Mouse (Mus musculus) heart, postnatal 0 days (tissue): ENCODE data around the gene Tm9sf2. TPM values are rescaled to one million over a fixed set of nuclear protein-coding genes. Genes with fewer than 3 reads are reported as not detected.
"Not testable (repeated sequence)": the region's sequence is repeated elsewhere in the genome, so short reads cannot be mapped to it uniquely, and the experiment has no call there.

Source experiments
- ATAC-seq: fragments of 200-750 bp; cut with Nextera tagmentation; 2 replicates; pipeline ENCODE4 v1.8.0; 2017; ENCODE audit warnings: low read depth, moderate number of reproducible peaks, moderate library complexity; ENCODE audit not compliant: insufficient read depth
- DNase-seq: peaks from one replicate; pipeline ENCODE4 v3.0.0-alpha.2; 2016; ENCODE audit warnings: low spot score
- H3K27ac ChIP-seq: fragments of 300-500 bp; sonication (generic); 2 replicates; pipeline ENCODE4 v1.5.1; 2014; ENCODE audit warnings: low read depth, mild to moderate bottlenecking
- H3K27me3 ChIP-seq: fragments of 300-500 bp; sonication (generic); 2 replicates; pipeline ENCODE4 v1.6.1; 2014; ENCODE audit warnings: low read length, mixed read lengths; ENCODE audit not compliant: control insufficient read depth, insufficient read depth
- H3K36me3 ChIP-seq: fragments of 300-500 bp; sonication (generic); replicated peaks from 2 replicates; pipeline ENCODE4 v1.6.1; 2014; ENCODE audit warnings: low read length, mixed read lengths; ENCODE audit not compliant: control insufficient read depth, insufficient read depth
- H3K4me1 ChIP-seq: fragments of 300-500 bp; sonication (generic); 2 replicates; pipeline ENCODE4 v1.6.1; 2014; ENCODE audit warnings: antibody characterized with exemption; ENCODE audit not compliant: control insufficient read depth, insufficient read depth
- H3K4me2 ChIP-seq: fragments of 300-500 bp; sonication (generic); 2 replicates; pipeline ENCODE4 v1.6.1; 2014; ENCODE audit warnings: low read depth, mild to moderate bottlenecking, low read length, moderate library complexity
- H3K4me3 ChIP-seq: fragments of 300-500 bp; sonication (generic); 2 replicates; pipeline ENCODE4 v1.5.1; 2014; ENCODE audit warnings: low read depth, low read length
- H3K9ac ChIP-seq: fragments of 300-500 bp; sonication (generic); replicated peaks from 2 replicates; pipeline ENCODE4 v1.6.1; 2014; ENCODE audit warnings: low read depth, low read length, mixed read lengths
- H3K9me3 ChIP-seq: fragments of 300-500 bp; sonication (generic); replicated peaks from 2 replicates; pipeline ENCODE4 v1.6.1; 2016; ENCODE audit warnings: low read length; ENCODE audit not compliant: control insufficient read depth
- CTCF ChIP-seq: IDR thresholded peaks from 2 replicates; pipeline ENCODE4 v1.5.1; 2016; ENCODE audit warnings: antibody characterized with exemption, control low read depth, low read depth
- EP300 ChIP-seq: IDR thresholded peaks from 2 replicates; pipeline ENCODE4 v1.6.1; 2016; ENCODE audit warnings: antibody characterized with exemption, low read depth
- WGBS: fragments of 180-500 bp; shearing (Covaris S2); extraction: QIAGEN DNeasy Blood & Tissue Kit; methylation state at CpG from one replicate; pipeline ENCODE4 v1.1.7; 2014; 5-methylcytosine and 5-hydroxymethylcytosine counted together
- polyA plus RNA-seq: library from polyadenylated mRNA; unstranded; fragments of >200 nt; fragmentation: Nextera tagmentation; extraction: Ambion mirVana; gene quantifications from 2 replicates; pipeline ENCODE4 v1.2.1, GENCODE M21; 2015
- total RNA-seq: library from RNA; depleted of rRNA; stranded (reverse); fragments of >200 nt; gene quantifications from 2 replicates; pipeline ENCODE4 v1.2.3, GENCODE M21; 2014; ENCODE audit warnings: low replicate concordance

Tm9sf2 gene
- total and polyA plus RNA-seq, 2 experiments from 2014 or later, result 104 to 117 TPM

- no peak overlapping the region for H3K4me2 ChIP-seq
- no peak for TF ChIP-seq EP300
- TF ChIP-seq CTCF, result no peak
- H3K36me3 ChIP-seq, result no peaks in the 10 kb centered on the region
- H3K27me3 ChIP-seq, result no peaks in the 10 kb centered on the region
- H3K4me3 ChIP-seq, result no peak overlapping the region
- no peaks in the 10 kb centered on the region for H3K4me1 ChIP-seq
- no peak overlapping the region for H3K9ac ChIP-seq
- H3K9me3 ChIP-seq, result peaks cover 3% of the 10 kb centered on the region; the same call in 1 of the 2 replicates
- no peak for ATAC-seq
- 50% methylated on average over 3 of the region's 3 CpGs for WGBS
- H3K27ac ChIP-seq, result no peak overlapping the region
- DNase-seq, result no peak
Measured at GRCm38 (mm10) chr14:122081308-122081707, 25.5 kb upstream of the Tm9sf2 start.

- Histone ChIP-seq H3K36me3 (no peaks in the 10 kb centered on the region), H3K4me2 (no peak overlapping the region), H3K4me3 (no peak overlapping the region), H3K27ac (no peak overlapping the region), H3K9me3 (peaks cover 3% of the 10 kb centered on the region; the same call in 1 of the 2 replicates), H3K9ac (no peak overlapping the region), H3K4me1 (no peaks in the 10 kb centered on the region), H3K27me3 (no peaks in the 10 kb centered on the region)
- 75% methylated on average over 7 of the region's 7 CpGs for WGBS
- ATAC-seq (no peak), DNase-seq (no peak)
- TF ChIP-seq EP300 (no peak), CTCF (no peak)
Measured at GRCm38 (mm10) chr14:122083499-122083898, 23.3 kb upstream of the Tm9sf2 start.

- WGBS, result 73% methylated on average over 5 of the region's 5 CpGs
- ATAC-seq, result no peak
- Histone ChIP-seq H3K36me3 (no peaks in the 10 kb centered on the region), H3K27ac (no peak overlapping the region), H3K9me3 (peaks cover 3% of the 10 kb centered on the region; the same call in 1 of the 2 replicates), H3K4me2 (no peak overlapping the region), H3K4me3 (no peak overlapping the region), H3K27me3 (no peaks in the 10 kb centered on the region), H3K9ac (no peak overlapping the region), H3K4me1 (no peaks in the 10 kb centered on the region)
- TF ChIP-seq EP300 (no peak), CTCF (no peak)
- no peak for DNase-seq
Measured at GRCm38 (mm10) chr14:122087956-122088355, 18.9 kb upstream of the Tm9sf2 start.

- TF ChIP-seq EP300 (no peak), CTCF (no peak)
- no peak overlapping the region for H3K4me3 ChIP-seq
- WGBS, result 62% methylated on average over 4 of the region's 4 CpGs
- H3K4me2 ChIP-seq, result no peak overlapping the region
- no peaks in the 10 kb centered on the region for H3K36me3 ChIP-seq
- H3K27ac ChIP-seq, result no peak overlapping the region
- ATAC-seq, result no peak
- H3K4me1 ChIP-seq, result no peaks in the 10 kb centered on the region
- no peaks in the 10 kb centered on the region for H3K9me3 ChIP-seq
- H3K9ac ChIP-seq, result no peak overlapping the region
- H3K27me3 ChIP-seq, result no peaks in the 10 kb centered on the region
- DNase-seq, result no peak
Measured at GRCm38 (mm10) chr14:122092363-122092762, 14.5 kb upstream of the Tm9sf2 start.

- no peak overlapping the region for H3K27ac ChIP-seq
- H3K9ac ChIP-seq, result no peak overlapping the region
- DNase-seq (no peak), ATAC-seq (no peak)
- no peaks in the 10 kb centered on the region for H3K9me3 ChIP-seq
- H3K27me3 ChIP-seq, result no peaks in the 10 kb centered on the region
- H3K36me3 ChIP-seq, result no peaks in the 10 kb centered on the region
- no peak overlapping the region for H3K4me3 ChIP-seq
- H3K4me2 ChIP-seq, result no peak overlapping the region
- 96% methylated on average over 11 of the region's 11 CpGs for WGBS
- no peaks in the 10 kb centered on the region for H3K4me1 ChIP-seq
- TF ChIP-seq CTCF, result no peak
- no peak for TF ChIP-seq EP300
Measured at GRCm38 (mm10) chr14:122096331-122096730, 10.5 kb upstream of the Tm9sf2 start.

- H3K9ac ChIP-seq, result no peak overlapping the region
- no peaks in the 10 kb centered on the region for H3K9me3 ChIP-seq
- H3K27ac ChIP-seq, result no peak overlapping the region
- H3K4me2 ChIP-seq, result no peak overlapping the region
- TF ChIP-seq EP300 (no peak), CTCF (no peak)
- H3K27me3 ChIP-seq, result no peaks in the 10 kb centered on the region
- no peak overlapping the region for H3K4me3 ChIP-seq
- no peak for ATAC-seq
- no peaks in the 10 kb centered on the region for H3K4me1 ChIP-seq
- DNase-seq, result no peak
- WGBS, result 61% methylated on average over 4 of the region's 4 CpGs
- H3K36me3 ChIP-seq, result no peaks in the 10 kb centered on the region
Measured at GRCm38 (mm10) chr14:122099584-122099983, 7.3 kb upstream of the Tm9sf2 start.

GRCm38 (mm10) chr14:122101890-122102289 is 4.9 kb upstream of the Tm9sf2 start:
- not testable (repeated sequence) for H3K36me3 ChIP-seq, DNase-seq, H3K4me2 ChIP-seq, H3K27me3 ChIP-seq, H3K4me3 ChIP-seq, H3K9ac ChIP-seq, ATAC-seq, H3K9me3 ChIP-seq, H3K27ac ChIP-seq
- WGBS, result 92% methylated on average over 9 of the region's 9 CpGs
- H3K4me1 ChIP-seq, result peaks cover 14% of the 10 kb centered on the region
